Mouse (Mus musculus) gastrocnemius, adult 8-10 months (tissue): ENCODE measurements around the gene Ces1c. TPM values are rescaled to one million over a fixed set of nuclear protein-coding genes. Genes with fewer than 3 reads are reported as not detected.

Experiments used
- total RNA-seq, 4 experiments: library from RNA; stranded (reverse); gene quantifications; 2 replicates each; pipeline ENCODE4 v1.2.4; 2022

The Ces1c gene
- total RNA-seq, 4 experiments from 2014 or later = 0.86 TPM; not detected in 3

Other genes starting within 250 kb of the Ces1c start
- gene Capns2, start 229.9 kb downstream of the Ces1c start, total RNA-seq = not detected
- gene Slc6a2, start 171.2 kb downstream of the Ces1c start, total RNA-seq = under 1 TPM; 0.29 to 0.54 (median 0.30) TPM
- gene Ces1a, start 83.1 kb downstream of the Ces1c start, total RNA-seq = not detected
- not detected for gene Ces1b, start 51.3 kb downstream of the Ces1c start, total RNA-seq
- gene Ces1d, start 66.6 kb upstream of the Ces1c start, total RNA-seq = 100 to 1,000 TPM in 2 of 4 experiments, 10 to 100 TPM in 2; 73.3 to 160 (median 104) TPM
- gene Ces1e, start 98.3 kb upstream of the Ces1c start, total RNA-seq = under 1 TPM; 0.29 to 0.48 (median 0.39) TPM
- under 1 TPM in 3 of 4 experiments, not detected in 1; 0.17 to 0.81 (median 0.54) TPM for gene Ces1f, start 148.5 kb upstream of the Ces1c start, total RNA-seq
- not detected for gene Ces1g, start 206.0 kb upstream of the Ces1c start, total RNA-seq
- not detected for gene Ces1h, start 248.4 kb upstream of the Ces1c start, total RNA-seq